Mouse (Mus musculus) E14TG2a.4 (cell line): ENCODE measurements around the gene Vsig10l.

Experiments
- CTCF ChIP-seq: conservative IDR thresholded peaks from 2 replicates; pipeline ENCODE4 v1.5.1; 2014; ENCODE audit warnings: low read length
- NANOG ChIP-seq: IDR thresholded peaks from 2 replicates; pipeline ENCODE4 v1.6.1; 2014; ENCODE audit warnings: borderline replicate concordance, low read length, mixed read lengths
- POU5F1 ChIP-seq: IDR thresholded peaks from 2 replicates; pipeline ENCODE4 v1.6.1; 2014; ENCODE audit warnings: low read length, borderline replicate concordance

- TF ChIP-seq CTCF, result no peak
- no peak for TF ChIP-seq POU5F1
- no peak for TF ChIP-seq NANOG
Measured at GRCm38 (mm10) chr7:43434676-43435075, 28.3 kb upstream of the Vsig10l start.
